Mouse (Mus musculus): ENCODE results near the gene Gm9803. TPM values are rescaled to one million over a fixed set of nuclear protein-coding genes. Genes with fewer than 3 reads are reported as not detected.

Gene Gm9803
- total and polyA plus RNA-seq, 2 experiments from 2014 or later: 20.8 to 49.6 TPM

- Histone ChIP-seq H3K4me3 (ENCODE audit: low read depth, low read length) (peak overlapping the region; percentile 87; the same call in 1 of the 2 replicates), H3K9me3 (ENCODE audit: low read length) (no peaks in the 10 kb centered on the region), H3K4me2 (ENCODE audit: low read depth, low read length, poor library complexity, severe bottlenecking) (peak overlapping the region; percentile 58; the same call in 1 of the 2 replicates), H3K27ac (ENCODE audit: low read depth, low read length) (no peak overlapping the region), H3K27me3 (ENCODE audit: insufficient read depth, low read length) (no peaks in the 10 kb centered on the region), H3K36me3 (ENCODE audit: insufficient read depth, low read length) (no peaks in the 10 kb centered on the region), H3K4me1 (ENCODE audit: insufficient read depth, low read length) (peaks cover 5% of the 10 kb centered on the region; the same call in 1 of the 2 replicates), H3K9ac (replicated peaks; ENCODE audit: low read length, poor library complexity, severe bottlenecking) (no peak overlapping the region)
- peak; percentile 9; the same call in 1 of the 2 replicates for ATAC-seq (ENCODE audit: low FRiP score)
- WGBS: 55% methylated on average over 7 of the region's 8 CpGs
- TF ChIP-seq CTCF (IDR thresholded peaks at IDR 0.05): no peak
- no peak for DNase-seq (ENCODE audit: low spot score)
Observed at GRCm38 (mm10) chr10:43541153-43541544, 17.3 kb downstream of the Gm9803 start.

GRCm38 (mm10) chr10:43549411-43549810 is 25.5 kb downstream of the Gm9803 start:
- 66% methylated on average over 5 of the region's 5 CpGs for WGBS
- Histone ChIP-seq H3K4me3 (ENCODE audit: low read depth, low read length) (no peak overlapping the region), H3K9ac (replicated peaks; ENCODE audit: low read length, poor library complexity, severe bottlenecking) (no peak overlapping the region), H3K36me3 (ENCODE audit: insufficient read depth, low read length) (no peaks in the 10 kb centered on the region), H3K27ac (ENCODE audit: low read depth, low read length) (no peak overlapping the region), H3K27me3 (ENCODE audit: insufficient read depth, low read length) (no peaks in the 10 kb centered on the region), H3K4me2 (ENCODE audit: low read depth, low read length, poor library complexity, severe bottlenecking) (no peak overlapping the region), H3K9me3 (ENCODE audit: low read length) (no peaks in the 10 kb centered on the region), H3K4me1 (ENCODE audit: insufficient read depth, low read length) (no peaks in the 10 kb centered on the region)
- DNase-seq (ENCODE audit: low spot score) (no peak), ATAC-seq (ENCODE audit: low FRiP score) (no peak)
- peak; percentile 36 for TF ChIP-seq CTCF (IDR thresholded peaks at IDR 0.05)

- TF ChIP-seq CTCF (IDR thresholded peaks at IDR 0.05): no peak
- no peak for ATAC-seq (ENCODE audit: low FRiP score)
- no peaks in the 10 kb centered on the region for H3K4me1 ChIP-seq (ENCODE audit: insufficient read depth, low read length)
- no peaks in the 10 kb centered on the region for H3K27me3 ChIP-seq (ENCODE audit: insufficient read depth, low read length)
- H3K27ac ChIP-seq (ENCODE audit: low read depth, low read length): no peak overlapping the region
- no peak overlapping the region for H3K4me2 ChIP-seq (ENCODE audit: low read depth, low read length, poor library complexity, severe bottlenecking)
- H3K4me3 ChIP-seq (ENCODE audit: low read depth, low read length): no peak overlapping the region
- no peaks in the 10 kb centered on the region for H3K9me3 ChIP-seq (ENCODE audit: low read length)
- DNase-seq (ENCODE audit: low spot score): no peak
- no peak overlapping the region for H3K9ac ChIP-seq (replicated peaks; ENCODE audit: low read length, poor library complexity, severe bottlenecking)
- 36% methylated on average over 3 of the region's 3 CpGs for WGBS
- no peaks in the 10 kb centered on the region for H3K36me3 ChIP-seq (ENCODE audit: insufficient read depth, low read length)
Observed at GRCm38 (mm10) chr10:43550923-43551322, 27.0 kb downstream of the Gm9803 start.

- Histone ChIP-seq H3K36me3 (ENCODE audit: insufficient read depth, low read length) (no peaks in the 10 kb centered on the region), H3K4me3 (ENCODE audit: low read depth, low read length) (no peak overlapping the region), H3K27me3 (ENCODE audit: insufficient read depth, low read length) (no peaks in the 10 kb centered on the region), H3K9ac (replicated peaks; ENCODE audit: low read length, poor library complexity, severe bottlenecking) (no peak overlapping the region), H3K4me1 (ENCODE audit: insufficient read depth, low read length) (no peaks in the 10 kb centered on the region), H3K4me2 (ENCODE audit: low read depth, low read length, poor library complexity, severe bottlenecking) (no peak overlapping the region), H3K27ac (ENCODE audit: low read depth, low read length) (no peak overlapping the region), H3K9me3 (ENCODE audit: low read length) (no peaks in the 10 kb centered on the region)
- DNase-seq (ENCODE audit: low spot score) (peak; percentile 32), ATAC-seq (ENCODE audit: low FRiP score) (peak; percentile 52; the same call in 1 of the 2 replicates)
- WGBS: 35% methylated on average over 3 of the region's 3 CpGs
- TF ChIP-seq CTCF (IDR thresholded peaks at IDR 0.05): no peak
Observed at GRCm38 (mm10) chr10:43551388-43551787, 27.5 kb downstream of the Gm9803 start.

GRCm38 (mm10) chr10:43557630-43558165 is 33.8 kb downstream of the Gm9803 start:
- no peaks in the 10 kb centered on the region for H3K36me3 ChIP-seq (ENCODE audit: insufficient read depth, low read length)
- TF ChIP-seq CTCF (IDR thresholded peaks at IDR 0.05): no peak
- no peak overlapping the region for H3K4me3 ChIP-seq (ENCODE audit: low read depth, low read length)
- H3K4me2 ChIP-seq (ENCODE audit: low read depth, low read length, poor library complexity, severe bottlenecking): no peak overlapping the region
- DNase-seq (ENCODE audit: low spot score): no peak
- H3K27me3 ChIP-seq (ENCODE audit: insufficient read depth, low read length): no peaks in the 10 kb centered on the region
- 90% methylated on average over 5 of the region's 5 CpGs for WGBS
- H3K9ac ChIP-seq (replicated peaks; ENCODE audit: low read length, poor library complexity, severe bottlenecking): no peak overlapping the region
- ATAC-seq (ENCODE audit: low FRiP score): no peak
- no peaks in the 10 kb centered on the region for H3K9me3 ChIP-seq (ENCODE audit: low read length)
- no peaks in the 10 kb centered on the region for H3K4me1 ChIP-seq (ENCODE audit: insufficient read depth, low read length)
- H3K27ac ChIP-seq (ENCODE audit: low read depth, low read length): no peak overlapping the region

- no peaks in the 10 kb centered on the region for H3K4me1 ChIP-seq (ENCODE audit: insufficient read depth, low read length)
- no peak for TF ChIP-seq CTCF (IDR thresholded peaks at IDR 0.05)
- no peaks in the 10 kb centered on the region for H3K27me3 ChIP-seq (ENCODE audit: insufficient read depth, low read length)
- H3K4me3 ChIP-seq (ENCODE audit: low read depth, low read length): no peak overlapping the region
- H3K9ac ChIP-seq (replicated peaks; ENCODE audit: low read length, poor library complexity, severe bottlenecking): no peak overlapping the region
- H3K9me3 ChIP-seq (ENCODE audit: low read length): no peaks in the 10 kb centered on the region
- no peak overlapping the region for H3K4me2 ChIP-seq (ENCODE audit: low read depth, low read length, poor library complexity, severe bottlenecking)
- H3K36me3 ChIP-seq (ENCODE audit: insufficient read depth, low read length): no peaks in the 10 kb centered on the region
- 89% methylated on average over 11 of the region's 11 CpGs for WGBS
- H3K27ac ChIP-seq (ENCODE audit: low read depth, low read length): no peak overlapping the region
- ATAC-seq (ENCODE audit: low FRiP score): no peak
- DNase-seq (ENCODE audit: low spot score): no peak
Observed at GRCm38 (mm10) chr10:43559313-43559712, 35.4 kb downstream of the Gm9803 start.

Data from midbrain, postnatal 0 days (tissue).